Mouse (Mus musculus) brain, adult 2 months (tissue): ENCODE measurements around the gene Pkib.
A peak's percentile ranks its signal among the peaks of the same experiment; 100 is the strongest.

Experiments used
- DNase-seq: peaks from one replicate; pipeline ENCODE4 v3.0.0; 2011; ENCODE audit warnings: low read depth, low spot score

Gene Pkib

DNA sequence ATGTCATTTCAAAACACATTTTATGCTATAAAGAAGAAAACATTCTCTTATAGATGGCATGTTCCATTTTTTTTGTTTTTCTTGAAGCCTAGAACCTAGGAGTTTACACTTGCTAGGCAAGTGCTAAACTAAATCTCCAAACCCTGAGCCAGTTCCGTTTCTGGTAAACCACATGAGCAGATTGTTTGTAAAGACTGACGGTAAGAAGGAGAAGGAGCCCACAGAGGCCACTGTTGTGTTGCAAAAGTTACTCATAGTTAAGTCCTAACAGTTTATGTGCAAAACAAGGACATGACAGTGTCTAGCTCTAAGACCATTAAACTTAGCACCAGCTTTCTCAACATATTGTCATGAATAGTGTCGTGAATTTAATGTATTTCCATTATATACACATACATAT, 99.9 kb downstream of the Pkib start:
- DNase-seq, result no peak

GRCm38 (mm10) chr10:57740733-57741132, 109.0 kb downstream of the Pkib start:
- DNase-seq, result no peak

- no peak for DNase-seq
These were observed 109.6 kb downstream of the Pkib start for GRCm38 (mm10) chr10:57741351-57741750.

GRCm38 (mm10) chr10:57743045-57743444, 111.3 kb downstream of the Pkib start:
- no peak for DNase-seq

DNA sequence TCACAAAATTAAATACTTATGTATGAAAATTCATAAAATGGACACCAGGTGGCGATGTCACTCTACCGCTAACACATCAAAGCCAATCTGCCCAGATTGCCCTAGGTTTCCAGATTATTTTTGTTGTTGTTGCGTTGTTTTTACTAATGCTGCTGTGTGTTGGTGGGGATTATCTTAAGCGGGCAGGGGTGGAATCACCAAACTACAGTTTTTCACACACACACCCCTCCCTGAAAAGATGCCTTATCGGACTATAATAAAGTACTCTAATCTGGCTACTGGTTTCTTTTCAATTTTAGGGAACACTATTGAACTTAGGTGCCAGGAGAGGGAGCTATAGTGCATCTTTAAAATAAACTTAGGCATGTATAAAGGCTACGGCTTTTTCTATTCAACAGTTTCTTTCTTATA, 111.8 kb downstream of the Pkib start:
- peak; percentile 87 for DNase-seq

GRCm38 (mm10) chr10:57744128-57744765, 112.5 kb downstream of the Pkib start:
- DNase-seq, result peak; percentile 35

- no peak for DNase-seq
These were observed 113.7 kb downstream of the Pkib start for GRCm38 (mm10) chr10:57745452-57745851.

DNA sequence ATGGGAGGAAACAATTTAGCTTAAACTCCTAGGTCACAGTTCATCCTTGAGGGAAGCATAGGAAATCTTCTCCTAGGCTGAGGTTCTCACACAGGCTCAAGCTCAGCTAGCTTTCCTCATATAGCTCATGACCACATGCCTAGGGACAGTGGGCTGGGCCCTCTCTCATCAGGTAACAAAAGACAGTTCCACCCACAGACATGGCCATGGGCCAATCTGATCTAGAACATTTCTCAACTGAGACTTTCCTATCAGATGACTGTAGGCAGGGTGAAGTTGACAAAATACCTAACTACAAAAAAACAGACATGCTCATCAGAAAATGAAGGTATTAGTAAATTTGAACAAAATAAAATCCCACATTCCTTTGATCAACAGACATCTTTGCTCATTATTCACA, 115.3 kb downstream of the Pkib start:
- no peak for DNase-seq

- DNase-seq, result no peak
These were observed 121.6 kb downstream of the Pkib start for GRCm38 (mm10) chr10:57753343-57753742.

- no peak for DNase-seq
These were observed 123.5 kb downstream of the Pkib start for GRCm38 (mm10) chr10:57755201-57755736.

DNA sequence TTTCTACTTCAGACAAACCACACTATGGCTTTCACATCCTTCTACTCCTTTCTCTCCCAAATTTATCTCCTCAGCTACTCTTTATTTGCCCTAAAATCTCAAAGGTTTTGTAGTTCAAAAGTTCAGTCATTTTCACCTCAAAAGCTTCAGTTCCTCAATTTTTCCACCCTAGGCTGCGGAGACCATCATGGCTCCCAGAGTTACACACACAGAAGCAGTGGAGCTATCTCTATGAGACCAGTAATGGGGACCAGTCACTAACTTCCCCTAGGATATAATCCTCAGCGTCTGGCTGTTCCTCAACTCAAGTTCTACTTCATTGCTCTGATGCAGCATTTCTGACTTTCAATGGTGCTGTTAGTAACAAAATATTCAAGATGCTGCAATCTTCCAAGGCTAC, 127.2 kb downstream of the Pkib start:
- no peak for DNase-seq

- no peak for DNase-seq
These were observed 128.9 kb downstream of the Pkib start for GRCm38 (mm10) chr10:57760694-57761093.

DNA sequence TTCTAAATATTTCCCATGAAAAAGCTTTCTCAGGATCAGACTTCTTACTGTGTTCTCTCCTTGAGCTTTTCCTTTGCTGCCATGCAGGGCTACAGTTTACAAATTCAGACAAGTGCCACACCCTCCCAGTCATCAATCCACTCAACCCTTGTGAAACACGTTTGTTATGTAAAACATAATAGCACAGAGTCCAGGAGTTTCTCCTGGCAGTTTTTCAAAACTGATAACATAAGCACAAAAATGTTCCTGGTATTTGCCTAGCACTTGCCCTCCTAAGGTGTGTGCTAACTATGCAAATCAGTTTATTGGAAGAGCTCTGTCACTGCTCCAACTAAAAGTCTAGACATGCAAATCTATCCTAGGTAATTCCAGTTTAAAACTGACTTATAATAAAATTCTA, 131.3 kb downstream of the Pkib start:
- no peak for DNase-seq

DNA sequence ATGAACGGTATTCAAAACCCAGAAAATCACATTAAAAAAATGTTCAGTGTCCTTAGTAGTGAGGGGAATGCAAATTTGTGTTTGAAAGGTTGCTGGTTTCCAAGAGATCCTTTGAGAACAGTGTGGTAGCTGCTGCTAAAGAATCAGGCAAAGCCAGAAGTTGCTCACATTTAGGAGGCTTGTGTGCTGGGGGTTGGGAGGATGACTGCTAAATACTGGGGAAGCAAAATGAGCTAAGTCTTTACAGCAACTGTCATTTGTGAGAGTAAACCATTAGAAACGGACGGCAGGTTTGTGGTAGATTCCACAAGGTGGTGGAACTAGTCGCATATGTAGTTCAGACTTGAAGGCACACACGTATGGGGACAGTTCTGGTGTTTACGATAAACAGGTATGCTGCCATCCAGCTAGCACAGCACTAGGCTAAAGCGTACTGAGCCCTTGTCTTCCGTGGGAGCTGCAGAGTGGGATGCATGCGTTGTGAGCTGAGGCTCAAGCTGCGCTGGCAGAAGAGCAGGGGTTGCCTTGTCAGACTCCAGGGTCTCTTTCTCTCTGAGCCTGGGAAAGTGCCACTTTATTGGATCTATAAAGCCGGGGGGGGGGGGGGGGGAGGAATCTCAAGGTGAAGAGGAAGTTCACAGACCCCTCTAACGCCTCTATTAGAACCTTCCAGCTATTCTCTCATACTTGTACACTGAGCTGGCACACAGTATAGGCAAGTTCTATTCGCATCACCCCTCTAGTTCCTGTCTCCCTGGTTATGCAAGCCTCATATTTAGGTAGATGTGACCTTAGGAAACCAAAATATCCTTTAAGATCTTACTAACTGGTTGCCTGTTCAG, 151.7 kb downstream of the Pkib start:
- peak; percentile 58 for DNase-seq

DNA sequence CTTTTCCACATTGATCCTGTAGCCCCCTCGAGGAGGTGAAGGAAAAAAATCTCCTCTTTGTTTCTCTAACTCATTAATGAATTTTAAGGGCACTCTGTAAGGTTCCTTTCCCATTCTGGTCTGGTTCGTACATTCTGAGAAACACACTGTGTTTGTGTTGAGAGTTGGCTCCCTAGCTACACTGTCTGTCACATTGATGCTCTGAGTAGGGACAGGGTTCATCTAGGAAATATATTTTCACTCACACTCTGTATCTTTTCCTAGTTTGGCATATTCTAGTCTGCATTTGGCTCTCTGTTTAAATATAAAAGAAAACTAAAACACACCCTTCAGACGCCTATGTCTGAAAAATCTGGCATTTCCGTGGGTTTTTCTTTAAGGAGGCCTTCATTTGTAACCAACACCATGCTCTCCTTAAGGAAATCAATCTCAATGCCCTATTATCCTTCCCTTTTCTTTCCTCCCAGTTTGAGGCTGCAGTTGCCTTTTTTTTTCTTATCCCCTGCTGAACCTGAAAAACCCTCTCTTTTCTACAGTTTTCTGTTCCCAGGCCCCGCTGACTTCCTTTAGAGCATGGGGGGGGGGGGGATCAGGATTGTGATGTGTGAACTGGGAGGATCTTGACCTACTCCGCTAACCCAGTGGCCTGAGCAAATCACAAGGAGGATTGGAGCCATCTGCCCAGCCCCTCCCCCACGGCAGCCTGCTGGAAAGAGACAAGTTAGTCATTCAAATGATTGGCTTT, 152.5 kb downstream of the Pkib start:
- DNase-seq, result peak; percentile 87

- DNase-seq, result no peak
These were observed 153.0 kb downstream of the Pkib start, which contains the start of gene Fabp7 for GRCm38 (mm10) chr10:57784876-57785150. Fabp7 (plus strand) TSS chr10:57784881.

DNA sequence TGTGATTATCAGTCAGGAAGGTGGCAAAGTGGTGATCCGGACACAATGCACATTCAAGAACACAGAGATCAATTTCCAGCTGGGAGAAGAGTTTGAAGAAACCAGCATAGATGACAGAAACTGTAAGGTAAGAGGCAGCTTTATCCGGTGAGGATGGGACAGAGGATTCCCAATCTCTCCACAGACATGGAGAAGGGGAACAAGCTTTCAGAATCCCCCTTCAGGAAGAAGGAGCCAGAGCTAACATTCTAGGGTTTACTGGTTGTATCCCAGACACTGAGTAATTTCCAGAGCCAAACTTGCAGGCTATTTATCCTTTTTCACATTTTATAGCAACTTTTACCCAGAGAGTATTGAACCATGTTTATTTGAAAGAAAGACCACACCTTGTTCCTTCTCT, 153.8 kb downstream of the Pkib start:
- no peak for DNase-seq
